Mouse (Mus musculus) embryonic stem cell, embryonic (primary cell): ENCODE measurements at regions not wholly inside any gene's neighbourhood (a gene's known extent, or its start where the extent isn't known, plus 50 kb on each side); places are given as distances from the start of the nearest gene placed in this dataset.

Experiments used
- CTCF ChIA-PET, 4 experiments: fragments of 300-600 bp in 2 of 4; fragments of 350-600 bp in 2 of 4; sonication (Branson Sonifier 250); formaldehyde crosslinking; loops; one replicate each; lab custom pipeline; 2022; ENCODE audit warnings: inconsistent platforms in 2 of 4; lab: Charles Lee
- POLR2A ChIA-PET, 4 experiments: fragments of 300-600 bp in 2 of 4; fragments of 350-600 bp in 2 of 4; sonication (Branson Sonifier 250); formaldehyde crosslinking; loops; one replicate each; lab custom pipeline; 2022; ENCODE audit warnings: antibody characterized with exemption in 4 of 4, inconsistent platforms in 1 of 4; lab: Charles Lee

GRCm38 (mm10) chr7:36420741-36421140, 277.2 kb upstream of the Tshz3 start:
- CTCF ChIA-PET = no interaction called here
- POLR2A ChIA-PET = no interaction called here

DNA sequence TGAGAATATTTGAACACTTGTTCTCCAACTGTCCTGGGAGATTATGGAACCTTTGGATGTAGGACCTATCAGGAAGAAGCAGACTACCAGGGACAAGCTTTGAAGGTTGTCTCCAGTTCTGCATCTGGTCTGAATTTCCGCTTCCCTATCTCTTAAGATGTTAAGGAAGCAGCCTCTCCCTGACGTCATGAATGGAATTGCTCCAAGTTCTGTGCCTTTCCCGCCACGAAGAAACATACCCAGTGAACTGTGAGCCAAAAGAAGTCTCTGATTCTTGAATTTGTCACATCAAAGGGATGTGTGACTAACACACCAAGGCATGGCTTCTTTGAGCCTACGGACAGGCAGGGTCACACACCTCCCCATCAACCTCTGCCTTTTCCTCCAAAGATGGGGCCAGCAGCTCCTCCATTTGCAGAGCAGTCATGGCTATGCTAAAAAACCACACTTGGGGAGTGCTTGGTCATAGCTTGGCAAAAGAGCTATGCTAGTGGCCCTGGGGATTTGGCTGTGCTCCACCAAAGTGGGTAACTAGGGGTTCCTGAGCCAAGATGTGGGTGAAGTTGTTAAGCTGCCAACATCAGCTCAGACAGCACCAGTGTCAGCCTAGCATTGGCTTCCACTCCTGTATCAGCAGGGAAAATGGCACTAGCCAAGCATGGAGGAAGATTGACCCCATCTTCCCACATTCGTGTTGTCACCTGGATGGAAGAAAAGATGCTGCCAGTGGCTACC, 248.6 kb upstream of the Tshz3 start:
- ChIA-PET CTCF (interaction anchor here in 1 of 4 experiments (0.6 kb wide), 1 partner anchor 589 kb away, joined by 14 read pairs; no protein-coding TSS in a partner anchor), POLR2A (no interaction called here)

DNA sequence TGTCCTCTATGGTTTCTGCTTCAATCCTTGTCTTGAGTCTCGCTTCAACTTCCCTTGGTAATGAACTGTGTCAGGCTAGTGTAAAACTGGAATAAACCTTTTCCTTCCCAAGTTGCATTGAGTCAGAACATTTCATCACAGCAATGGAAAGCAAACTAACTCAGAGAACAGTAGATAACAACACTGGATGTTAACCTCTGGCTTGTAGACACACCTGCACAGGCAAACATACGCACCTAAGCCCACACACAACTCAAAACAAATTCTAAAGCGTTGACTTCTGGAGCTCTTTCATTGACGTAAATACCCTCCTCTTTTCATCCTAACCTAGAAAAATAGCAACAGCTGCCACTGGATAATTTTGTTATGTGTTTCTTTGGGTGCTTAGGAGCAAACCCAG, 244.1 kb upstream of the Tshz3 start:
- ChIA-PET POLR2A (interaction anchor here in 1 of 4 experiments (0.6 kb wide), 1 partner anchor 253 kb away, joined by 3 read pairs; no protein-coding TSS in a partner anchor), CTCF (no interaction called here)

DNA sequence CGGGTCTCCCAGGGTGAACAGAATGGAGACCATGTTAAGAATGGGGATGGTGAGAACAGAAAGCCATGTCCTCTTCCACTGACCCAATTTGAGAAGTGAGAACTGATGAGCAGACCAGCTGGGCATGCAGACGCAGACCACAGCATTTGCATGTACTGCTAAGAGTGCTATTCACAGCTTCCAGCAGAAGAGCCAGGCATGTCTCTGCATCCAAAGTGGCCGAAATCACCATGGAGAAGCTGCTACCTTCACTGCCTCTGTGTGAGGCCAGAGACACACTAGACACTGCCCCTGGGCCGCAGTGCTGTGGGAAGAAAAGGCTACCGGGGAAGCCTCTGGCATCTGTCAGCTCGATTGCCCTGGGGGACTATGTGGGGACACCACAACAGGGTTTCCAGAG, 241.8 kb upstream of the Tshz3 start:
- POLR2A ChIA-PET = no interaction called here
- CTCF ChIA-PET = interaction anchor here in 1 of 4 experiments (0.7 kb wide), 1 partner anchor 20 kb away, joined by 3 read pairs; no protein-coding TSS in a partner anchor

GRCm38 (mm10) chr7:36462422-36462833, 235.5 kb upstream of the Tshz3 start:
- ChIA-PET POLR2A (no interaction called here), CTCF (no interaction called here)

DNA sequence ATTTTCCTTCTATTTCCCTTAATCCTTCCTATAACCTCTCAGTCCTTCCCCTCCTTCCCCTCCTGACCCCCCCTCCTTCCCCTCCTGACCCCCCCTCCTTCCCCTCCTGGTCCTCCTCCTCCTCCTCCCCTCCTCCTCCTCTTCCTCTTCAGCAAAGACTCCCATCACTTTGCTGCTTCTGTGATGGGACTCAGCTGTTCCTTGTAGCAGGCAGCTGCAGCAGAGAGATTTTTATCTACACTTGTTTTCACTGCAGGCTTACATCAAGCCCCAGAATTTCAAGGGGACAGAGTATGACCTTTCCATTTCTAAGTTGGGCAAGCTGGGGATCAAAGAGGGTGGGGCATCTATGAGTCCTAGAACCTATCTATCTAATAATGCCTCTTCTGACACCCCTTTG, 228.5 kb upstream of the Tshz3 start:
- POLR2A ChIA-PET = no interaction called here

DNA sequence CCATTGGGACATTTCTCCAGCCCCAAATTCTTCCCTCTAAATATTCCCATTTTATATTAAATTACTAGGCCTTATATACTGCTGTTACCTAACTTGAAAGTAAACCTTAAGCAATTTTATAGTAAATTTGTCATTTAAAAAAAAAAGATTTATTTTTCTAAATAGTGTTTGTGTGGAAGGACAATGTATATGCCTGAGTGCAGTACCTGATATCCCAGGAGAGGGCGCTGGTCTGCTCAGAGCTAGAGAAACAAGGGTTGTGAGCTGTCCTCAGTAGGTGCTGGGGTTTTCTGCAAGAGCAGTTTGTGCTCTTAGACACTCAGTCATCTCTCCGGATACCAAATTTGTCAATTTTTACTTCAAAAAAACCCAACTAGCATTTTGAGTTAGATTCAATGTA, 224.4 kb upstream of the Tshz3 start:
- POLR2A ChIA-PET = no interaction called here
- CTCF ChIA-PET = interaction anchor here in 1 of 4 experiments (0.7 kb wide), 1 partner anchor 20 kb away, joined by 3 read pairs; no protein-coding TSS in a partner anchor

More for the DNA sequence above, 228.5 kb upstream of the Tshz3 start:
- CTCF ChIA-PET = interaction anchor here in 1 of 4 experiments (0.6 kb wide), 1 partner anchor 50 kb away, joined by 3 read pairs; no protein-coding TSS in a partner anchor

DNA sequence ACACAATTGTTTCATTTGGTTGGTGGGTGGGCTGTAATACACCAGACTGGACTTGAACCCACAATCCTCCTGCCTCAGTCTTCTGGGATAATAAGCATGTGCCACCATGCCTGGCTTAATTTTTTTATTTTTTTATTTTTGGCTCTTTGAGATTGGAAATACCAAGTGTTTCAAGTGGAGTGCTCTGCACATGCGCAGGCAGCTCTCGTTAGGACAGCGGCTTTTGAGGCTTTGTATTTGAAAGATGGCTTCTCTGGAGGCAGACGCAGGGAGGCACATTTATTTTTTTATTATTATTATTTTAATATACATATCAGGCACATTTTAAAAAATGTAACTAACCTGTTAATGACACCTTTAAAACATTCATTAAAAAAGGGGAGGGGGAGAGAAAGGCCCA, 221.5 kb upstream of the Tshz3 start:
- POLR2A ChIA-PET = no interaction called here
- CTCF ChIA-PET = no interaction called here

- POLR2A ChIA-PET = no interaction called here
- CTCF ChIA-PET = no interaction called here
Measured at GRCm38 (mm10) chr7:36476851-36477644, 220.9 kb upstream of the Tshz3 start.

- POLR2A ChIA-PET = no interaction called here
- CTCF ChIA-PET = no interaction called here
Measured at GRCm38 (mm10) chr7:36488155-36488554, 209.8 kb upstream of the Tshz3 start.

- CTCF ChIA-PET = interaction anchor here in 2 of 4 experiments (0.6 to 0.8 kb wide), 2 partner anchors 112 to 867 kb away, joined by 3 to 5 read pairs; no protein-coding TSS in a partner anchor
- POLR2A ChIA-PET = no interaction called here
Measured at GRCm38 (mm10) chr7:36491173-36491581, 206.7 kb upstream of the Tshz3 start.

- CTCF ChIA-PET = interaction anchor here in 1 of 4 experiments (0.6 kb wide), 1 partner anchor 866 kb away, joined by 3 read pairs; no protein-coding TSS in a partner anchor
- POLR2A ChIA-PET = interaction anchor here in 1 of 4 experiments (0.6 kb wide), 1 partner anchor 40 kb away, joined by 4 read pairs; no protein-coding TSS in a partner anchor
Measured at GRCm38 (mm10) chr7:36504010-36504875, 193.7 kb upstream of the Tshz3 start.

GRCm38 (mm10) chr7:36507895-36508431, 190.0 kb upstream of the Tshz3 start:
- ChIA-PET CTCF (interaction anchor here in 1 of 4 experiments (0.6 to 1.1 kb wide), 2 partner anchors 432 to 884 kb away, joined by 6 to 8 read pairs; no protein-coding TSS in a partner anchor), POLR2A (no interaction called here)

DNA sequence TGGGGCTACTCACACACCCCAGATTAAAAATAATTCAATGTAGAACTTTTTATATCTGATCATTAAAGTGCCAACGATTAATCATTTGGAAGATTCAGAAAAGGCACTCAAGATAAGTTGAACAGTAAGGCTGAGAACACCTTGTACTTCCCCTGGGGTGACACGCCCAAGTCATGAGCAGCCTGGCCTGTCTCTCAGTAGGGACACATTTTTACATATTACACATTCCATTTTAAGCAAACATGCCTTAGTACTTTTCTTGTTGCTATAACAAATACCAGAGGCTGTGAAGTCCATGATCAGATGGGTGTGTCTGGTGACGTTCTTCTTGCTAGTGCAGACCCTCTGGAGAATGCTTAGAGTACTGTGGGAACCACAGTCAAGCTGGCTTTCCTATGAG, 184.2 kb upstream of the Tshz3 start:
- CTCF ChIA-PET = no interaction called here
- POLR2A ChIA-PET = interaction anchor here in 1 of 4 experiments (0.6 kb wide), 1 partner anchor 395 kb away, joined by 10 read pairs; no protein-coding TSS in a partner anchor

DNA sequence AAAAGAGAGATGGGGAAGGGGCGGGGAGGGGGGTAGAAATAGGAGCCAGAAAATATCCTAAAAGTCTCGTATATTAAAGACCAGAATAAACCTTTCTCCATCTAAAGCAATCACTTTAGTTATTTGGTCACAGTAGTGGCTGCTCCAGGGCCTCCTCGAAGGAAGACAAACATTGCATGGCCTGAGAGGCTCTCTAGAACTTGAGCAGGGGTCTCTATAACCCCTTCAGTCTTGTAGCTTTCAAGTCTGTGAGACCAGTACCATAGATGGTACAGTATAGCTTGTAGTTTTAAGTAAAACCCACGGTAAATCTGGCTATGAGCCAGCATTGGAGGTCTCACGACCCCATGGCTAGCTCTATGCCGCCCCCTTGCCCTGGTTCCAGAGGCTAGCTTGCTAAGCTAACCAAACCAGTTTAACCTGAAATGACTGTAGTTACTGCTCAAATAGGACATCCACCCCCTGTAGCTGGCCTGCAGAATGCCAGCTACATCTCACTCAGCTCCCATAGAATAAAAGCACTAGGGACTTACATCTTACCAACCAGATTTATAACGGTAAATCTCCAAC, 181.7 kb upstream of the Tshz3 start:
- CTCF ChIA-PET = interaction anchor here in 2 of 4 experiments (0.6 to 1.7 kb wide), 2 partner anchors 145 to 298 kb away, joined by 3 to 5 read pairs; no protein-coding TSS in a partner anchor
- POLR2A ChIA-PET = no interaction called here

DNA sequence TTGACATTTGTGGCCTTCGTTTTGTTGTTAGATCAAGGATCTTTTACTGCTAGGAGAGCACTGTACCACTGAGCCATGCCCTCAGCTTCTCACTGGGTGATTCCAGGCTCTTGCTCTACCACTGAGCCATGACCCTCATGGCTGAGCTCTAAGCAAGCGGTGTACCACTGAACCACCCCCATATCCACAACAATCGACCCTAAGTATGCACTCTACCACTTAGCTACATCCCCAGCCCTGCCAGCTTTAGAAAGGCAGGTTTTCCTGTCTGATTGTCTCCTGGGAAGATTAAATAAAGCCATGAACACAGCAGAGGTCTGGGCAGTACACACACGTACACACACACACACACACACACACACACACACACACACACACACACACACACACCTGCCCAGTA, 178.9 kb upstream of the Tshz3 start:
- CTCF ChIA-PET = interaction anchor here in 2 of 4 experiments (0.6 kb wide), 2 partner anchors 599 to 841 kb away, joined by 3 to 5 read pairs; no protein-coding TSS in a partner anchor
- POLR2A ChIA-PET = interaction anchor here in 1 of 4 experiments (0.8 kb wide), 1 partner anchor 13 kb away, joined by 5 read pairs; no protein-coding TSS in a partner anchor

DNA sequence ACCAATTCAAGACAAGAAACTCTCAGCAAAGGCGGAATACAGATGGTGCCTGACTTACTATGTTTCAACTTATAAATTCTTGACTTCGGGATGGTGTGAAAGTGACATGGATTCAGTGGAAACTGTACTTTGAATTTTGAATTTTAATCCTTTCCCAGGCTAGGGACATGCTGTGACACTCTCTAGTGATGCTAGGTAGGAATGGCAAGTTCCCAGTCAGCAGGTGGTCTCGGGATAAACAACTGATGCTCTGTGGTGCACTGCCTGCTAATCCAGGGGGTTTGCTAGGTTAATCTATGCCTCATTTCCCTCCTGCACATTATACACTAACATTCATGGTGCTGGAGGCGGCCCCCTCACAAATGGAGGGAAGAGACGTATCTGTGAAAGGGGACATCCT, 175.0 kb upstream of the Tshz3 start:
- CTCF ChIA-PET = no interaction called here
- POLR2A ChIA-PET = no interaction called here

- POLR2A ChIA-PET = no interaction called here
- CTCF ChIA-PET = interaction anchor here in 1 of 4 experiments (1.2 kb wide), 1 partner anchor 834 kb away, joined by 6 read pairs; no protein-coding TSS in a partner anchor
Measured at GRCm38 (mm10) chr7:36526148-36526547, 171.8 kb upstream of the Tshz3 start.
